Mouse (Mus musculus) heart, adult 2 months (tissue): Measurements from ENCODE around the gene Sec14l2. TPM values are rescaled to one million over a fixed set of nuclear protein-coding genes. Genes with fewer than 3 reads are reported as not detected.

Source experiments
- DNase-seq, 2 experiments: peaks; one replicate each; pipeline ENCODE4 v3.0.0; 2021
- H3K27ac ChIP-seq: fragments of 200-600 bp; 2 replicates; pipeline ENCODE4 v1.8.1; 2022
- H3K27me3 ChIP-seq: fragments of 200-500 bp; 2 replicates; pipeline ENCODE4 v1.6.1; 2012; ENCODE audit warnings: mild to moderate bottlenecking, low read length, inconsistent platforms, mixed read lengths; ENCODE audit not compliant: control insufficient read depth, insufficient read depth
- H3K36me3 ChIP-seq: fragments of 200-500 bp; 2 replicates; pipeline ENCODE4 v1.6.1; 2012; ENCODE audit warnings: low read length, inconsistent platforms; ENCODE audit not compliant: control insufficient read depth, insufficient read depth
- H3K4me1 ChIP-seq: fragments of 200-500 bp; 2 replicates; pipeline ENCODE4 v1.6.1; 2011; ENCODE audit warnings: low read length; ENCODE audit not compliant: control insufficient read depth, insufficient read depth
- H3K4me3 ChIP-seq: fragments of 200-600 bp; 2 replicates; pipeline ENCODE4 v1.8.1; 2022
- H3K79me2 ChIP-seq: fragments of 200-500 bp; replicated peaks from 2 replicates; pipeline ENCODE4 v1.6.1; 2012; ENCODE audit warnings: mild to moderate bottlenecking, inconsistent platforms, low read length, moderate library complexity, mixed read lengths; ENCODE audit not compliant: control insufficient read depth, insufficient read depth
- H3K9ac ChIP-seq: fragments of 200-500 bp; 2 replicates; pipeline ENCODE4 v1.6.1; 2012; ENCODE audit warnings: low read depth, mild to moderate bottlenecking, control low read depth, inconsistent platforms, low read length, mixed read lengths
- CTCF ChIP-seq: fragments of 200-600 bp; IDR thresholded peaks from 2 replicates; pipeline ENCODE4 v1.8.1; 2022; ENCODE audit warnings: antibody characterized with exemption, mild to moderate bottlenecking, moderate library complexity
- EP300 ChIP-seq: fragments of 200-500 bp; IDR thresholded peaks from 2 replicates; pipeline ENCODE4 v1.6.1; 2011; ENCODE audit warnings: low read depth, low read length, control low read depth; ENCODE audit not compliant: insufficient read depth
- POLR2A ChIP-seq: fragments of 200-500 bp; IDR thresholded peaks from 2 replicates; pipeline ENCODE4 v1.6.1; 2011; ENCODE audit warnings: mild to moderate bottlenecking, low read depth, low read length, control low read depth; ENCODE audit not compliant: insufficient read depth
- WGBS: fragments of 180-500 bp; shearing (Covaris S2); methylation state at CpG from one replicate; pipeline ENCODE4 v1.1.7; 2018; 5-methylcytosine and 5-hydroxymethylcytosine counted together
- intact Hi-C: fragments of 180-260 bp; cut with DNase I; formaldehyde crosslinking; loops from one replicate; pipeline ENCODE4 v1.15.1; 2025
- polyA plus RNA-seq: library from polyadenylated mRNA; depleted of rRNA; stranded (reverse); fragments of >200 nt; gene quantifications from 2 replicates; pipeline ENCODE4 v1.2.3, GENCODE M21; 2012
- total RNA-seq, 2 experiments: library from RNA; stranded (reverse); gene quantifications; 2 replicates each; pipeline ENCODE4 v1.2.3; 2021

The Sec14l2 gene
- total and polyA plus RNA-seq, 3 experiments: 0.52 to 0.89 (median 0.53) TPM

- H3K4me3 ChIP-seq: no peak overlapping the region
- no peaks in the 10 kb centered on the region; the same call in 1 of the 2 replicates for H3K36me3 ChIP-seq
- DNase-seq: no peak
- TF ChIP-seq EP300 (no peak), CTCF (no peak), POLR2A (no peak)
- no peak overlapping the region for H3K27ac ChIP-seq
- no peaks in the 10 kb centered on the region for H3K79me2 ChIP-seq
- WGBS: 78% methylated on average over 10 of the region's 10 CpGs
- no peak overlapping the region for H3K9ac ChIP-seq
- no peaks in the 10 kb centered on the region for H3K27me3 ChIP-seq
- intact Hi-C loops: no loop called here
- H3K4me1 ChIP-seq: peaks cover 4% of the 10 kb centered on the region
These were observed 23.9 kb upstream of the Sec14l2 start for GRCm38 (mm10) chr11:4147098-4147497.

GRCm38 (mm10) chr11:4146381-4146780, 23.2 kb upstream of the Sec14l2 start:
- Histone ChIP-seq H3K27ac (no peak overlapping the region), H3K27me3 (no peaks in the 10 kb centered on the region), H3K79me2 (no peaks in the 10 kb centered on the region), H3K9ac (no peak overlapping the region), H3K4me1 (peaks cover 4% of the 10 kb centered on the region), H3K36me3 (no peaks in the 10 kb centered on the region; the same call in 1 of the 2 replicates), H3K4me3 (no peak overlapping the region)
- intact Hi-C loops: no loop called here
- TF ChIP-seq CTCF (no peak), POLR2A (no peak), EP300 (no peak)
- WGBS: 71% methylated on average over 6 of the region's 6 CpGs
- DNase-seq: no peak

- intact Hi-C loops: no loop called here
- DNase-seq: no peak
- H3K4me1 ChIP-seq: peaks cover 4% of the 10 kb centered on the region
- no peaks in the 10 kb centered on the region; the same call in 1 of the 2 replicates for H3K36me3 ChIP-seq
- no peaks in the 10 kb centered on the region for H3K27me3 ChIP-seq
- WGBS: 82% methylated on average over 21 of the region's 21 CpGs
- H3K4me3 ChIP-seq: no peak overlapping the region
- H3K9ac ChIP-seq: no peak overlapping the region
- TF ChIP-seq CTCF: no peak
- no peak for TF ChIP-seq POLR2A
- TF ChIP-seq EP300: no peak
- no peaks in the 10 kb centered on the region for H3K79me2 ChIP-seq
- H3K27ac ChIP-seq: no peak overlapping the region
These were observed 20.3 kb upstream of the Sec14l2 start for GRCm38 (mm10) chr11:4143281-4144062.

- Histone ChIP-seq H3K4me1 (no peaks in the 10 kb centered on the region), H3K27ac (no peak overlapping the region)
- 77% methylated on average over 4 of the region's 4 CpGs for WGBS
These were observed 19.1 kb upstream of the Sec14l2 start for GRCm38 (mm10) chr11:4142352-4142751.

GRCm38 (mm10) chr11:4141505-4141904, 18.3 kb upstream of the Sec14l2 start:
- no peaks in the 10 kb centered on the region for H3K4me1 ChIP-seq
- H3K27me3 ChIP-seq: no peaks in the 10 kb centered on the region
- TF ChIP-seq POLR2A (no peak), EP300 (no peak), CTCF (no peak)
- H3K36me3 ChIP-seq: no peaks in the 10 kb centered on the region; the same call in 1 of the 2 replicates
- H3K9ac ChIP-seq: no peak overlapping the region
- no peaks in the 10 kb centered on the region for H3K79me2 ChIP-seq
- intact Hi-C loops: no loop called here
- no peak overlapping the region for H3K27ac ChIP-seq
- no peak overlapping the region for H3K4me3 ChIP-seq
- DNase-seq: no peak

More at GRCm38 (mm10) chr11:4142352-4142751, 19.1 kb upstream of the Sec14l2 start:
- intact Hi-C loops: no loop called here
- TF ChIP-seq CTCF: no peak
- DNase-seq: no peak
- no peaks in the 10 kb centered on the region; the same call in 1 of the 2 replicates for H3K36me3 ChIP-seq
- H3K9ac ChIP-seq: no peak overlapping the region
- no peak overlapping the region for H3K4me3 ChIP-seq
- H3K27me3 ChIP-seq: no peaks in the 10 kb centered on the region
- no peaks in the 10 kb centered on the region for H3K79me2 ChIP-seq

- DNase-seq: no peak
- no peaks in the 10 kb centered on the region; the same call in 1 of the 2 replicates for H3K79me2 ChIP-seq
- peaks cover 6% of the 10 kb centered on the region for H3K4me1 ChIP-seq
- no peaks in the 10 kb centered on the region; the same call in 1 of the 2 replicates for H3K36me3 ChIP-seq
- no peaks in the 10 kb centered on the region for H3K27me3 ChIP-seq
- H3K9ac ChIP-seq: no peak overlapping the region
- H3K4me3 ChIP-seq: no peak overlapping the region
- TF ChIP-seq POLR2A: no peak
- no peak for TF ChIP-seq EP300
- TF ChIP-seq CTCF: no peak
- intact Hi-C loops: no loop called here
- no peak overlapping the region for H3K27ac ChIP-seq
- WGBS: 92% methylated on average over 2 of the region's 2 CpGs
These were observed 15.7 kb upstream of the Sec14l2 start for GRCm38 (mm10) chr11:4138964-4139363.
